20 mouse cellular contexts compared by ENCODE assay signal in genomic region chr12:9688776-9689175, GRCm38 (mm10).
"Had no signal": no experiment of that assay in that cellular context is flagged by ENCODE, and none has a peak within 500 bp of the region (broad histone marks: within the 10 kb centered on the region; RNA-seq: fewer than 3 reads in every experiment).

No protein-coding gene starts in this region.

- H3K36me3 ChIP-seq: heart, embryonic 13.5 days; heart, embryonic 15.5 days; hindbrain, embryonic 13.5 days; hindbrain, embryonic 15.5 days; limb, embryonic 13.5 days; limb, embryonic 15.5 days; liver, embryonic 12.5 days had no signal

- H3K4me3 ChIP-seq: heart, adult 2 months; heart, embryonic 13.5 days; heart, embryonic 15.5 days; hindbrain, embryonic 13.5 days; hindbrain, embryonic 15.5 days; left cerebral cortex, adult 2 months; limb, embryonic 13.5 days; limb, embryonic 15.5 days; liver, embryonic 12.5 days had no signal

- H3K27me3 ChIP-seq: heart, embryonic 13.5 days; heart, embryonic 15.5 days; hindbrain, embryonic 13.5 days; hindbrain, embryonic 15.5 days; limb, embryonic 13.5 days; limb, embryonic 15.5 days; liver, embryonic 12.5 days had no signal

- H3K4me1 ChIP-seq: heart, embryonic 15.5 days; hindbrain, embryonic 13.5 days; hindbrain, embryonic 15.5 days; limb, embryonic 13.5 days; limb, embryonic 15.5 days; liver, embryonic 12.5 days had no signal

- H3K4me2 ChIP-seq: heart, embryonic 11.5 days; heart, embryonic 13.5 days; heart, embryonic 15.5 days; hindbrain, embryonic 13.5 days; hindbrain, embryonic 15.5 days; limb, embryonic 13.5 days; limb, embryonic 15.5 days; liver, embryonic 12.5 days had no signal

- ATAC-seq: hindbrain, postnatal 0 days; intestine, embryonic 16.5 days; liver, embryonic 12.5 days had no signal

- DNase-seq: gastrocnemius, postnatal 14 days; gastrocnemius, postnatal 36 days; heart, adult 2 months; heart, postnatal 14 days; heart, postnatal 36 days; kidney, adult 18-20 months; kidney, postnatal 14 days had no signal

- H3K27ac ChIP-seq: heart, adult 2 months; heart, embryonic 13.5 days; heart, embryonic 15.5 days; hindbrain, embryonic 13.5 days; hindbrain, embryonic 15.5 days; hindbrain, postnatal 0 days; left cerebral cortex, adult 2 months; limb, embryonic 13.5 days; limb, embryonic 15.5 days; liver, embryonic 12.5 days; liver, embryonic 14.5 days had no signal

- H3K9ac ChIP-seq: forebrain, postnatal 0 days; heart, embryonic 13.5 days; heart, embryonic 15.5 days; hindbrain, embryonic 13.5 days; hindbrain, embryonic 15.5 days; limb, embryonic 13.5 days; limb, embryonic 15.5 days; liver, embryonic 12.5 days; liver, embryonic 14.5 days had no signal

- H3K9me3 ChIP-seq: heart, embryonic 13.5 days; heart, embryonic 15.5 days; hindbrain, embryonic 13.5 days; hindbrain, embryonic 15.5 days; limb, embryonic 13.5 days; limb, embryonic 15.5 days; liver, embryonic 12.5 days had no signal
